Mouse (Mus musculus) embryonic fibroblast, embryonic 13.5 days (primary cell): ENCODE measurements around the gene Gli1. TPM values are rescaled to one million over a fixed set of nuclear protein-coding genes. Genes with fewer than 3 reads are reported as not detected.
"Not testable (repeated sequence)": the region's sequence is repeated elsewhere in the genome, so short reads cannot be mapped to it uniquely, and the experiment has no call there.

Experiments used
- H3K27ac ChIP-seq: 2 replicates; pipeline ENCODE4 v1.5.1; 2012; ENCODE audit warnings: low read length, control low read depth, inconsistent platforms; ENCODE audit not compliant: insufficient read depth
- H3K4me1 ChIP-seq: 2 replicates; pipeline ENCODE4 v1.6.1; 2011; ENCODE audit warnings: low read length; ENCODE audit not compliant: control insufficient read depth, insufficient read depth
- H3K4me3 ChIP-seq: 2 replicates; pipeline ENCODE4 v1.5.1; 2011; ENCODE audit warnings: mild to moderate bottlenecking, control low read depth, low read length; ENCODE audit not compliant: insufficient read depth
- CTCF ChIP-seq: IDR thresholded peaks from 2 replicates; pipeline ENCODE4 v1.5.1; 2011; ENCODE audit warnings: mild to moderate bottlenecking, control low read depth, low read length, moderate library complexity, borderline replicate concordance; ENCODE audit not compliant: insufficient read depth
- POLR2A ChIP-seq: IDR thresholded peaks from 2 replicates; pipeline ENCODE4 v1.6.1; 2011; ENCODE audit warnings: low read depth, mild to moderate bottlenecking, control low read depth, low read length, moderate library complexity
- polyA plus RNA-seq: library from polyadenylated mRNA; stranded (reverse); fragments of >200 nt; gene quantifications from 2 replicates; pipeline ENCODE4 v1.2.4, GENCODE M21; 2011; ENCODE audit warnings: low read depth; ENCODE audit not compliant: missing spikeins, insufficient read length

The Gli1 gene
- polyA plus RNA-seq, 1 experiment, result 0.84 TPM

- peak within 1 kb of the TSS; percentile 90 for H3K27ac ChIP-seq
- H3K4me1 ChIP-seq, result no peaks in the 10 kb centered on the region
- peak within 1 kb of the TSS; percentile 88 for H3K4me3 ChIP-seq
- TF ChIP-seq POLR2A (peak; percentile 81), CTCF (no peak)
These were observed 30.1 kb downstream of the Gli1 start, which contains the start of gene Mars for GRCm38 (mm10) chr10:127311476-127312355. Gene Mars, minus strand, starts transcription at chr10:127311786.

GRCm38 (mm10) chr10:127310523-127311475, 31.0 kb downstream of the Gli1 start:
- peak overlapping the region; percentile 88 for H3K4me3 ChIP-seq
- TF ChIP-seq POLR2A (peak; percentile 39; the same call in 1 of the 2 replicates), CTCF (no peak)
- H3K27ac ChIP-seq, result peak overlapping the region; percentile 90
- H3K4me1 ChIP-seq, result no peaks in the 10 kb centered on the region

DNA sequence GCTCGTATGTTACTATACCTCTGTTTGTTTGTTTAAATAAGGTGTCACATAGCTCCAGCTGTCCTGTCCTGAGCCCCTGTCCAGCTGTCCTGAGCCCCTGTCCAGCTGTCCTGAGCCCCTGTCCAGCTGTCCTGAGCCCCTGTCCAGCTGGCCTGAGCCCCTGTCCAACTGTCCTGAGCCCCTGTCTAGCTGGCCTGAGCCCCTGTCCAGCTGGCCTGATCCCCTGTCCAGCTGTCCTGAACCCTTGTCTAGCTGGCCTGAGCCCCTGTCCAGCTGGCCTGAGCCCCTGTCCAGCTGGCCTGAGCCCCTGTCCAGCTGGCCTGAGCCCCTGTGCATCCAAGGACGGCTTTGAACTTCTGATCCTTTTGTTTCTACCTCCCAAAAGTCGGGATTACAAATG, 32.6 kb downstream of the Gli1 start:
- H3K4me1 ChIP-seq, H3K27ac ChIP-seq, H3K4me3 ChIP-seq: not testable (repeated sequence)

DNA sequence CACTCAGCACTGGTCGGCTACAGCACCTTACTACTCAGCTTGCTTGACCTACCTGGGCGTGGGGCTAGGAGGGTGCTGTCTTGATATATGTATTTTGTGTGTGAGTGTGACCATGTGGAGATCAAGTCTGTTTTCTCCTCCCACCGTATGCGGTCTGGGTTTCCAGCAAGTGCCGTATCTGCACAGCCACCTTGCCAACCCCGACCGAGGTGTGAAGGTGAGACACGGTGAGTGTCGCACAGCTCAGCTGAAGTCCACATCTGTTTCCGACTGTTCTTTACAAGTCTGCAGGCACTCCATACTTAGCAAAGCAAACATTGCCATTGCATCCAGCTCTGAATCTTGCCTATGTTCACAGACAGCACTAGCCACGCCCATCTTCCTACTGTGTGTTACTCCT, 38.6 kb downstream of the Gli1 start:
- H3K4me1 ChIP-seq, result no peaks in the 10 kb centered on the region
- no peak overlapping the region for H3K4me3 ChIP-seq
- no peak overlapping the region for H3K27ac ChIP-seq
- TF ChIP-seq CTCF (no peak), POLR2A (no peak)

GRCm38 (mm10) chr10:127300361-127300760, 41.4 kb downstream of the Gli1 start:
- Histone ChIP-seq H3K4me1 (no peaks in the 10 kb centered on the region), H3K4me3 (no peak overlapping the region), H3K27ac (no peak overlapping the region)
- TF ChIP-seq CTCF, result no peak
- no peak for TF ChIP-seq POLR2A

GRCm38 (mm10) chr10:127297015-127297871, 44.5 kb downstream of the Gli1 start:
- no peak for TF ChIP-seq CTCF
- peak; percentile 61 for TF ChIP-seq POLR2A
- Histone ChIP-seq H3K4me1 (peaks cover 3% of the 10 kb centered on the region; the same call in 1 of the 2 replicates), H3K27ac (no peak overlapping the region), H3K4me3 (no peak overlapping the region)

DNA sequence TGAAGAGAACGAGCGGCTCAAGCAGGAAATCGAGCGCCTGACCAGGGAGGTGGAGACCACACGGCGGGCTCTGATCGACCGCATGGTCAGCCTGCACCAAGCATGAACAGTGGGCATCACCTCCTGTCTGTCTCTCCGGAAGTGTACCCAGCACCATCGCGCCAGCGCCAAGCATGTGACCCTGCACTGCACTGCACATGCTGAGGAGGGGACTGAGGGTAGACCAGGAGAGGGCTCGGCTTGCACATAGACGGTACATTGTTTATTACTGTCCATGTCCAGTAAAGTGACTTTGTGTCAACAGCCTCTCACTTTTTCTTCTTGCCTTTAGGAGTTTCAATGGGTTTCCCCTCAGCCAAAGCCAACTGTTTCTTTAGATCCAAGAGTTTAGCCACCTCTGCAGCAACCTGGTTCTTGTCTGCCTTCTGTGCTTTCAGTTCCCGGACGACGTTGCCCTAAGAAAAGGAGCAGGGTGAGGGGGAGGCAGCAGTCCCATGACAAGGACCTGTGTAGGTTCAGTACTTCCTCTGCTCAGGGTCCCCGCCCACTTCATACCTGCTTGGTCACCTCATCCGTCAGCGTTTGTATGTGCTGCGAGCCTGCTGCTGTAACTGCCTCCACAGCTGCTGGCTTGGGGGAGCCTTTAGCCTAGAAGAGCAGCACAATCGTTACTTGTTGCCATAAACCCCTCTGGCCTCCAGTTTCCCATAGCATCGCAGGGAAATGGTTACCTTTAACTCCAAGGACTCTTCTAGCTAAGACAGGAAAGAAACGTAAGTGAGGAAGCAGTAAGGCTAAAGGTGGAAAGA, 45.6 kb downstream of the Gli1 start:
- no peak overlapping the region for H3K4me3 ChIP-seq
- TF ChIP-seq CTCF, result no peak
- TF ChIP-seq POLR2A, result peak; percentile 35
- H3K27ac ChIP-seq, result no peak overlapping the region
- peaks cover 3% of the 10 kb centered on the region; the same call in 1 of the 2 replicates for H3K4me1 ChIP-seq

DNA sequence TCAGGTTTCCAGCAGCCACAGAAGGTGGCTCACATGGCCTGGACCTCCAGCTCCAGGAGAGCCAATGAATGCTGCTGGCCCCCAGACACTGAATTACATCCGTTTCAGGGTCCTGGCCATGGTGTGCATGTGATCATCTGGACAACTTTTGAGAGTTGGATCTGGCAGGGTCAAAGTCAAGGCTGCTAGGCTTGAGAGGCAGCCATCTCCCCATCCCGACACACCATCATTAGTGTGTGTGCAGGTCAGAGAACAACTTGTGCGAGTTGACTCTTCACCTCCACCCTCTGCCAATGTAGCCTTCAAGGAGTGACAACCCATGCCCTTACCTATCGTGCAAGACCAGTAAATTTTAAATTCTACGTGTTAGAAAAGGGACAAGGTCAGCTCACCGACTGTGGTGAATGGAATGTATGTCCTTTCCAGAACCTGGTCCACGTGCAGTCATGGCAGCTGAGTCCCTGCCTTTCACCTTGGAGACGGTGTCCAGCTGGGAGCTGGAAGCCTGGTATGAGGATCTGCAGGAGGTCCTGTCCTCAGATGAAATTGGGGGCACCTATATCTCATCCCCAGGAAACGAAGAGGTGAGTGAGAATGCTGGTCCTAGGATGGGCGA, 46.8 kb downstream of the Gli1 start:
- Histone ChIP-seq H3K4me1 (peaks cover 3% of the 10 kb centered on the region; the same call in 1 of the 2 replicates), H3K27ac (no peak overlapping the region), H3K4me3 (no peak overlapping the region)
- no peak for TF ChIP-seq CTCF
- TF ChIP-seq POLR2A, result peak; percentile 62
